Mouse (Mus musculus) monocyte, adult 5-6 weeks (primary cell): Measurements from ENCODE around the gene Tnf. TPM values are rescaled to one million over a fixed set of nuclear protein-coding genes. Genes with fewer than 3 reads are reported as not detected.

ENCODE experiments used
- ATAC-seq: fragments of 153-309, 156-312 bp; replicated peaks from 2 replicates; pipeline ENCODE4 v1.8.0; 2017; ENCODE audit warnings: mild to moderate bottlenecking; ENCODE audit not compliant: low TSS enrichment, insufficient number of reproducible peaks, severe bottlenecking, poor library complexity, low FRiP score
- total RNA-seq: library from RNA; stranded (forward); fragments of 200-1000, 200-491, 200-594 nt; gene quantifications from 3 replicates; pipeline ENCODE4 v1.2.3, GENCODE M21; 2017

Gene Tnf
- total RNA-seq, 1 experiment from 2014 or later = 38.1 TPM

GRCm38 (mm10) chr17:35205380-35205769 lies 3.6 kb upstream of the Tnf start:
- ATAC-seq = no peak

DNA sequence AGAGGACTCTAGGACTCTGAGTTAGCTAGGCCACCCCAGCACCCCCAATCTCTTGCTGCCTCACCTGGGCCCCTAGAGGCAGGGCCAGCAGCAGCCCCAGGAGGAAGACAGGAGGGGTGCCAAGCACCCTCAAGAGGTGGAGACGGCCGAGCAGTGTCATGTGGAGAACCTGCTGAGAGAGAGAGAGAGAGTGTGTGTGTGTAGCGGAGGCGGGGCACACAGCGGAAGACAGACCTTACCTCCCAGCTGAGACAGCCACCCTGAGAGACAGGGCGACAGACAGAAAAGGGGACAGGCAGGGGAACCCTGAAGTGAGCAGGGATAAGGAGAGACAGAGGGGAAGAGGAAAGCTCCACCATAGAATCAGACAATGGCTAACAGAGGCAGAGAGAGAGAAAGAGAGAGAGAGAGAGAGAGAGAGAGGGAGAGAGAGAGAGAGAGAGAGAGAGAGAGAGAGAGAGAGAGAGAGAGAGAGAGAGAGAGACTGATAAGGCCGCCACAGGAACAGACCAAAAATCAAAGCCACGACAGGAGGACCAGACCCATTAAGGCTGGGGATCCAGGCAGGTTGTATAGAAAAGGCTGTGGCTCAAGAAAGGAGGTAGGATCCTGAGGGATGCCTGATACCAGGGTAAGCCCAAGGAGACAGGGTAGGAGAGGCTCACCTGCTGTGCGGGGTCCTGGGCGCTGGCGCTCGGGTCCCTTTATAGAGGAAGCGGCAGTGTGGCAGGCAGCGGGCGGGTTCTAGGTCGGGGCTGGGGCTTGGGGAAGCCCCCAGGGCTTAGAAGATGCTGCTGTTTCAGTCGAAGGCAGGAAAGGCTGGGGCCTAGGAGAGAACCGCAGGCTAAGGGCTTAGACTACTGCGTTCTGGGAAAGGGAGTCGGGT lies 2.9 kb upstream of the Tnf start, which contains the start of gene Lta:
Lta (minus strand) TSS at position 858 of the 886 bp plus-strand sequence.
- ATAC-seq = no peak

DNA sequence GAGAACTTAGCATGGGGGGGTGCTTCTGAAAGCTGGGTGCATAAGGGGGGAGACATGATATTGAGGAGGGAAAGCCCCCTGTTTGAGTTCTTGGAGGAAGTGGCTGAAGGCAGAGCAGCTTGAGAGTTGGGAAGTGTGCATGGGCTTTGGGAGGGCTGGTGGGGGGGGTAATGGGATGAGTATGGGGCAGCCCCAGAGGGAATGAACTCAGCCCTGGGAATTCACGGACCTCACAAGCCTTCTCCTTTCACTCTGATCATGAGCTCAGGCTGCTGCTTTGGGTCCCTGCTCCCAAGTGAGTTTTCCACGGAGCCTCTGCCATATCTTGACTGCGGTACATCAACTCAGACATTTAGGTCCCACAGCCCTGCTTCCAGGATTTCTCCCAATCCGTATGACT lies 635 bp upstream of the Tnf start:
- ATAC-seq = no peak

GRCm38 (mm10) chr17:35201128-35201527 lies 679 bp downstream of the Tnf start:
- no peak for ATAC-seq

DNA sequence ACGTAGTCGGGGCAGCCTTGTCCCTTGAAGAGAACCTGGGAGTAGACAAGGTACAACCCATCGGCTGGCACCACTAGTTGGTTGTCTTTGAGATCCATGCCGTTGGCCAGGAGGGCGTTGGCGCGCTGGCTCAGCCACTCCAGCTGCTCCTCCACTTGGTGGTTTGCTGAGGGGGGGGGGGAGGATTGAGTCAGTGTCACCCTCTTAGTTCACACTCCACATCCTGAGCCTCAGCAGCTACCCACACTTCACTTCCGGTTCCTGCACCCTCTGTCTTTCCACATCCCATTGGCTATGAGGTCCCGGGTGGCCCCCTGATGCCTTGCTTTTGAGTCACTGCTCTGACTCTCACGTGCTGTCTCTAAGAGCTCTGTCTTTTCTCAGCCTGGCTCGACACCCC lies 1.4 kb downstream of the Tnf start:
- ATAC-seq = peak; percentile 85

DNA sequence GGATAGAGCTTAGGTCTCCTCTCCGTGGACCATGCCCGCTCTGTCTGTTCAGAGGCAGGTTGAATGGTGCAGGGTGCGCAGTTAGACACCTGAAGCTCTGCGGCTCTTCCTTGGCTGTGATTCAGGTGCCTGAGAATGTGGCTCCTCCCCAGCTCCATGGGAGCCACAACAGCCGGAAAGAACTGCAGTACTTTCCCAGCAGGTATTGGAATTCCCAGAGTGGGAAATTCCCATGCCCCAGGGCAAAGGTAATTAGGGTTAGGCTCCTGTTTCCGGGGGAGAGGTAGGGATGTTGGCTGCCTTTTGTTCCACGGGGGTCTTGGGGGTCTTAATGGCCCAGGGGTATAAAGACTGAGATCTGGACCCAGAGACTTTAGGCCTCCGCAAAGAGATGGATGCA lies 2.9 kb downstream of the Tnf start:
- no peak for ATAC-seq

GRCm38 (mm10) chr17:35198029-35198428 lies 3.8 kb downstream of the Tnf start:
- no peak for ATAC-seq

DNA sequence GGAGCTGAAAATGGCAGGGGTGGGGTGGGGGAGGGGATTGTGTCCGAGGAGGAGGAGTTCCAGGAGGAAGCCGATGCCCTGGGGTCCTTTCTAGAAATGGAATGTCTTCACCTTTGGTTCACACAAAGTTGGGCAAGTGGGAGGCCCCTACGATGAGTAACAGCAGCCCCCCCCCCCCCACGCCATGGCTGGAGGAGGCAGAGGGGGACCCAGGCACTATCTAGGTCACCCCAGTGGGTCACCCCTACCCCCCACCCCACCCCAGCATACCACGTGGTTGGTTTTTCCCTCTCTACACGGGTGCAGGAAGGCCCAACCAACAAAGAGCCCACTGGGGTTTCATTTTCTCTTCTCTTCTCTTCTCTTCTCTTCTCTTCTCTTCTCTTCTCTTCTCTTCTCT lies 4.7 kb downstream of the Tnf start:
- ATAC-seq = no peak

DNA sequence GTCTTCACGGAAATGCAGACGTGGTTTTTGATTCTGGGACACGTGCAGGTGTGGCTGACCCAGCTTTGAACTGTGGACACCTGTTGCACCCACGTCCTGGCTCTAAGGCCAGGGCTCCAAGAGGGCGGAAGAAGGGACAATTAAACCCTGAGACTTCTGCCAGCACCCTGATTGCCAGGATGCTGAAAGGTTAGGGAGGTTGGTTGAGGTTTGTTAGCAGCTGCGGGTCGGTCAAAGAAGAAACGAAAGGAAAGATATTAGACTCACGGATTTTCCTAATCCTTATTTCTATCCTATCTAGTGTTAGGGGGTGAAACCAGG lies 5.5 kb downstream of the Tnf start:
- ATAC-seq = no peak

DNA sequence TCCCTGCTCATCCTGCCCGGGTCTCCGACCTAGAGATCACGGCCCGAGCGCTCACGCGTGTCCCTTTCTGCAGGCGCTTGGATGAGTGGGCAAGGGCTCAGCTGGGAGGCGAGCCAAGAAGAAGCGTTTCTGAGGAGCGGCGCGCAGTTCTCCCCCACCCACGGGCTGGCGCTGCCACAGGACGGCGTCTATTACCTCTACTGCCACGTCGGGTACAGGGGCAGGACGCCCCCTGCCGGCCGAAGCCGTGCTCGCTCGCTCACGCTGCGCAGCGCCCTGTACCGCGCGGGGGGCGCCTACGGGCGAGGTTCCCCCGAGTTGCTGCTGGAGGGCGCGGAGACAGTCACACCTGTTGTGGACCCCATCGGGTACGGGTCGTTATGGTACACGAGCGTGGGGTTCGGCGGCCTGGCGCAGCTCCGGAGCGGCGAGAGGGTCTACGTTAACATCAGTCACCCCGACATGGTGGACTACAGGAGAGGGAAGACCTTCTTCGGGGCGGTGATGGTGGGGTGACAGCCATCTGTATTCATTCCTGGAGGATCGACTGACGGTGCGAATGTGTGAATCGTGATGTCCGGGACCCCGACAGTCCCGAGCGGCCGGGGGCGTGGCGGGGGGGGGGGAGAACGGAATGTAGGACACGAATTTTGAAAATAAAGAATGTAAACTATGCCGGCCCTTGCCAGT lies 6.0 kb downstream of the Tnf start:
- peak; percentile 60 for ATAC-seq

- ATAC-seq = peak; percentile 11
Measured at GRCm38 (mm10) chr17:35194844-35195630, 6.8 kb downstream of the Tnf start.

DNA sequence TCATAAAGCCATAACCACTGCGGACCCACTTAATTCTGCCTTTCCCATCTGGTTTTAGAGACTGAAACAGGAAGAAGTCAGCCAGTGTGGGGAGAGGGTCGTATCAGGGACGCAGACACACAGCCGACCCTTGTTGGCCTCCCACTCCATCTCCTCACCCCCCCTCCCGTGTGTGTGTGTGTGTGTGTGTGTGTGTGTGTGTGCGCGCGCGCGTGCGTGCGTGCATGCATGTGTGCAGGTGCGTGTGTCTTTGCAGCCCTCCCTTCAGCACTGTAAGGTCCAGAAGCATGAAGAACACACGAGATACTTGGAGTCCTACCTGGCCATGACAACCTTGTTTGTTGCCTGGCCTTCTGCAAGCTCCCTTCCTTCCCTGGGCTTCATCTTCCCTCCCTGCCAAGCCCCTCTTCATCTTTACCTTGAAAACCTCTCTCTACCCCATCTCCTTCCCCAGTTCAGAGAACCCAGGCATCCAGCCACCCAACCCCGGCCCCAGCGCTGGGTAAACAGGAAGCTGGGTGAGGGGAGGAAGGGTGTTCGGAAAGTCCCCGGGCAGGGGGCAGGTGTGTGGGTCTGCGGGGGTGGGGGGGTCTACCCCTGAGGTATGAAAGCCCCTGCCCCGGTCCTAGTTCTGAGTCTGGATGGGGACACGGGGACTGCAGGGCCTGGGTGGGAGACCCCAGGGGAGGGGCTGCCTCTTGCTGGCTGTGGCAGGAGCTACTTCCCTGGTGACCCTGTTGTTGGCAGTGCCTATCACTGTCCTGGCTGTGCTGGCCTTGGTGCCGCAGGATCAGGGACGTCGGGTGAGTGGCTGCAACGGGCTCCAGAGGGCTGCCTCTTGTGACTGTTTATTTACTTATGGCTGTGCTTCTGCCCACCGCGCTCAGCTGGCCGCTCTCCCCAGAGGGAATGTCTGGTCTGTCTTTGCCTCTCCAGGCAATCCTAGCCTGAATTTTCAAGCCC lies 7.6 kb downstream of the Tnf start, which contains the start of gene Ltb:
Ltb (plus strand) TSS at position 559 of the 963 bp plus-strand sequence.
- ATAC-seq = no peak

- ATAC-seq = peak; percentile 40
Measured at GRCm38 (mm10) chr17:35192924-35193323, 8.9 kb downstream of the Tnf start.

GRCm38 (mm10) chr17:35191723-35192122 lies 10.1 kb downstream of the Tnf start:
- no peak for ATAC-seq

GRCm38 (mm10) chr17:35190096-35190495 lies 11.7 kb downstream of the Tnf start:
- ATAC-seq = peak; percentile 6; the same call in 1 of the 2 replicates

DNA sequence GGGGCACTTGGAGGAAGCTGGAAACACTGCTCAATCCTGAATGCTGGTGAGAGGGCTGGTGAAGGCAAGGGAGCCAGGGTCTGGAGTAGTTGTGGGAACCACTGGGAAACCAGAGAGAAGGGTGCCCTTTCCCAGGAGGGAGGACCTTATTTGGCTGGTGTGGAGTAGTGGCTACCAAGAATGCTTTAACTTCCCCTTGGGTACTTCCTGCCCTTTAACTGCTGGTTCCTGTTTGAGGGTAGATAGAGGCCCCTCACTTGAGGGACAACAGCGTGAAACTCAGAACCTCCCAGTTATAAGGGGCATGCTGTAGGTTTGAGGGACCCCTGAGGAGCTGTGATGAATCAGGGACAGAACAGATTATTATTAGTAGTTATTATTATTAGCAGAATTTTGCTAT lies 12.6 kb downstream of the Tnf start:
- peak; percentile 52 for ATAC-seq

DNA sequence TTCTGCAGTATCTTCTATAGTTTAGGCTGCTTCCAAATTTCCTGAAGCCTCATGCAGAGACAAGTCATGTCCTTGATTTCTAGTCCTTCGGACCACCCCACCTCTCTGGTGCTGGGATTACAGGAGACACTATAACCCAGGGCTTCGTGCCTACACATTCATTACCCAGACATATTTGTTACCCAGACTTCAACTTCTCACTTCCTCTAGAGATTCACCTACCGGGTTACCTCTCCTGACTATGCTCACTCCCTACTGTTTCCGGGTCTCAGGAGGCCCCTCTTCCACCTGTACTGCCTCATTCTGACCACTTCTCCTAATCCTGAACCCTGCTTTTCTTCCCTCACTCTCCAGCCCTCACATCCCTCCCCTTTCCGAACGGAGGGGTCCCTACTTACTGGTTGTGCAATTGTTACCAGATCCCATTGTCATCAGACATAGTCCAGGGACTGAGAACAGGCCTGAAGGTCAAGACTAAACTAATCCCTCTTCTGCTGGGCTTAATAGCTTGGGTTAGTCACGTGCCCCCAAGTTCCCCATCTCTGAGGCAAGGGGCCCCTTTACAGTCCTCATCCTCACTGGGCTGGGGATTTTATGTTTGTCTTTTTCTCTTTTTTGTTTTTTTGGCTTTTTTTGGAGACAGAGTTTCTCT lies 13.7 kb downstream of the Tnf start, which contains the start of gene Lst1:
Lst1 (minus strand) TSS at position 481 of the 652 bp plus-strand sequence.
- peak; percentile 54 for ATAC-seq

DNA sequence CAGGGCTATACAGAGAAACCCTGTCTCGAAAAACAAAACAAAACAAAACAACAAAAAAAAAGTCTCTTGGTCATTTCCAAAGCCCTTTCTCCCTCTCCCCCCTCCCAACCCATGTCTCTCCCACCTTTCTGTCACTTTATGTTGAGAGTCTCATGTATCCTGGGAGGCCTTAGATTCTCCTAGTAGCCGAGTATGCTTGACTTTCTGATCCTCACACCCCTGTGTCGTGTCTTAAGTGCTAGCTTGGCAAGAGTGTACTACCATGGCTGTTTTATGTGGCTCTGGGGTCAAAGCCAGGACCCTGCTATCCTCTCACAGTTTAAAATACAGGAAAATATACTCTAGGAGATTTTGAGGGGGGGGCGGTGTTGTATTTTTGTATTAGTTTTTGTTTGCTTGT lies 14.5 kb downstream of the Tnf start:
- no peak for ATAC-seq
